Mouse (Mus musculus) skeletal muscle tissue, adult 2 months (tissue): ENCODE measurements around the gene Fry.

ENCODE experiments used
- DNase-seq: peaks from one replicate; pipeline ENCODE4 v3.0.0-alpha.2; 2012; ENCODE audit warnings: low read depth, low spot score

Gene Fry

GRCm38 (mm10) chr5:150388623-150389022 lies 270.2 kb downstream of the Fry start:
- DNase-seq, result no peak

GRCm38 (mm10) chr5:150389589-150390377 lies 271.3 kb downstream of the Fry start:
- no peak for DNase-seq

GRCm38 (mm10) chr5:150390422-150390821 lies 272.0 kb downstream of the Fry start:
- DNase-seq, result no peak

- DNase-seq, result no peak
Measured at GRCm38 (mm10) chr5:150394645-150395044, 276.2 kb downstream of the Fry start.

GRCm38 (mm10) chr5:150402832-150403447 lies 284.5 kb downstream of the Fry start:
- DNase-seq, result no peak

- no peak for DNase-seq
Measured at GRCm38 (mm10) chr5:150404867-150405266, 286.4 kb downstream of the Fry start.

GRCm38 (mm10) chr5:150408979-150409378 lies 290.5 kb downstream of the Fry start:
- no peak for DNase-seq

GRCm38 (mm10) chr5:150409451-150410045 lies 291.1 kb downstream of the Fry start:
- DNase-seq, result no peak

GRCm38 (mm10) chr5:150412750-150413450 lies 294.5 kb downstream of the Fry start:
- DNase-seq, result no peak

GRCm38 (mm10) chr5:150414823-150415222 lies 296.4 kb downstream of the Fry start:
- DNase-seq, result no peak

- no peak for DNase-seq
Measured at GRCm38 (mm10) chr5:150417223-150417622, 298.8 kb downstream of the Fry start.

- no peak for DNase-seq
Measured at GRCm38 (mm10) chr5:150418035-150418434, 299.6 kb downstream of the Fry start.

- no peak for DNase-seq
Measured at GRCm38 (mm10) chr5:150425038-150425437, 306.6 kb downstream of the Fry start.

GRCm38 (mm10) chr5:150426595-150426994 lies 308.1 kb downstream of the Fry start:
- peak; percentile 16 for DNase-seq

GRCm38 (mm10) chr5:150431286-150431685 lies 312.8 kb downstream of the Fry start:
- no peak for DNase-seq

- no peak for DNase-seq
Measured at GRCm38 (mm10) chr5:150432960-150433359, 314.5 kb downstream of the Fry start.

- DNase-seq, result peak; percentile 81
Measured at GRCm38 (mm10) chr5:150436629-150437389, 318.4 kb downstream of the Fry start.

GRCm38 (mm10) chr5:150441690-150442089 lies 323.2 kb downstream of the Fry start:
- DNase-seq, result peak; percentile 42

- DNase-seq, result no peak
Measured at GRCm38 (mm10) chr5:150451281-150452003, 333.0 kb downstream of the Fry start.

GRCm38 (mm10) chr5:150452004-150452626 lies 333.7 kb downstream of the Fry start:
- DNase-seq, result no peak
